Mouse (Mus musculus) hematopoietic stem cell, adult 5-6 weeks (primary cell): ENCODE results near the gene Stk33. TPM values are rescaled to one million over a fixed set of nuclear protein-coding genes. Genes with fewer than 3 reads are reported as not detected.

Experiments
- total RNA-seq: library from RNA; stranded (forward); fragments of 172-1452, 232-1000 nt; gene quantifications from 2 replicates; pipeline ENCODE4 v1.2.3, GENCODE M21; 2017

The Stk33 gene
- total RNA-seq, 1 experiment from 2014 or later = not detected

Other genes with a start within 250 kb of the Stk33 start
- gene Trim66, start 69.1 kb upstream of the Stk33 start, total RNA-seq = 0.06 and 0.30 TPM in 2 replicates
- gene Rpl27a, start 80.1 kb upstream of the Stk33 start, total RNA-seq = 984 and 1,102 TPM in 2 replicates